Mouse (Mus musculus): Measurements from ENCODE around the gene Nup214. TPM values are rescaled to one million over a fixed set of nuclear protein-coding genes. Genes with fewer than 3 reads are reported as not detected.

Gene Nup214
- total RNA-seq, 1 experiment: 74.3 TPM

DNA sequence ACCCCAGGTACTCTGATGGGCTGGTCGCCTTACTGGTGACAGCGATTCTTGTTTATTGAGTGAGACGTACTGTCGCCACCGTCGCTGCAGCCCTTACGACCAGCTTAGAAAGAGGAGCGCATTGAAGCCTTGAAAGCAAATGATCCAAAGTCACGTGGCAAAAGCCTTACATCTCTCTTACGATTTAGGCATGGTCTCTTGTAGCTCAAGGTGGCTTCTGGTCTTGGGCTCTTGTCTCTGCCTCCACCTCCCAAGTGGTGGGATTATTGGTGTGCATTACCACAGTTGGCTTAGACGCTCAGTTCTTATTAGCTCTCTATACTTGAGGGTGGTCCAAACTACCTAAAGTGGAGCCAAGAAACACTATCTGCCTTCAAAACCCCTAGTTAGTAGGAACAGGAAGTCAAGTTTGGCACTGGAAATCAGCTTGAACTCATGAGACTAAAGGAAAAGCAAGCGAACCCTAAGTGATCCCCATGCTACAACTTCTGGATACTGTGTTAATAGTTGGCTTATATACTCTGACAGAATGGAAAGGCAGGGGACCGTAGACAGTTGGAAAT is 654 bp downstream of the Nup214 start:
- DNase-seq (ENCODE audit: low read depth, low spot score): no peak
- H3K27ac ChIP-seq (ENCODE audit: insufficient read depth, low read depth, low read length, poor library complexity, severe bottlenecking): no peak overlapping the region

GRCm38 (mm10) chr2:31987774-31988173 is 13.5 kb downstream of the Nup214 start:
- no peak overlapping the region for H3K4me3 ChIP-seq (ENCODE audit: insufficient read depth in 1 of 2, low read depth in 1 of 2, low read length in 2 of 2, poor library complexity in 1 of 2, severe bottlenecking in 1 of 2)
- H3K36me3 ChIP-seq (ENCODE audit: control insufficient read depth, insufficient read depth, low read length, poor library complexity, severe bottlenecking): peaks cover 68% of the 10 kb centered on the region
- H3K4me1 ChIP-seq (ENCODE audit: control insufficient read depth in 2 of 2, insufficient read depth in 2 of 2, low read length in 2 of 2, poor library complexity in 1 of 2): no peaks in the 10 kb centered on the region
- TF ChIP-seq ZC3H11A (IDR thresholded peaks at IDR 0.05; ENCODE audit: borderline replicate concordance, low read depth, low read length) (no peak), MAFK (IDR thresholded peaks at IDR 0.05; ENCODE audit: insufficient read depth, low read depth, low read length) (no peak)
- H3K27ac ChIP-seq (ENCODE audit: insufficient read depth, low read depth, low read length, poor library complexity, severe bottlenecking): no peak overlapping the region
- in situ Hi-C loops (cut with MboI; ENCODE audit: low sequenced_read_pairs in 2 of 2, unreplicated experiment in 2 of 2): no loop called here
- DNase-seq (ENCODE audit: low read depth, low spot score): no peak
- no peak overlapping the region for H3K9ac ChIP-seq (ENCODE audit: insufficient read depth, low read depth, low read length, poor library complexity, severe bottlenecking)
- H3K9me3 ChIP-seq (ENCODE audit: control insufficient read depth, insufficient read depth, low read depth, low read length): no peaks in the 10 kb centered on the region

More for the DNA sequence above, 654 bp downstream of the Nup214 start:
- TF ChIP-seq ZC3H11A (IDR thresholded peaks at IDR 0.05; ENCODE audit: borderline replicate concordance, low read depth, low read length): no peak
- no peak for TF ChIP-seq MAFK (IDR thresholded peaks at IDR 0.05; ENCODE audit: insufficient read depth, low read depth, low read length)
- TF ChIP-seq CHD2 (IDR thresholded peaks at IDR 0.05; ENCODE audit: low read depth, low read length): no peak
- no peak for TF ChIP-seq ZNF384 (IDR thresholded peaks at IDR 0.05; ENCODE audit: low read depth, low read length)
- no peak for TF ChIP-seq HCFC1 (IDR thresholded peaks at IDR 0.05; ENCODE audit: borderline replicate concordance, insufficient read depth, low read length)
- in situ Hi-C loops (cut with MboI; ENCODE audit: low sequenced_read_pairs in 2 of 2, unreplicated experiment in 2 of 2): no loop called here
- peak overlapping the region; percentile 85 to 88 for H3K4me3 ChIP-seq (ENCODE audit: insufficient read depth in 1 of 2, low read depth in 1 of 2, low read length in 2 of 2, poor library complexity in 1 of 2, severe bottlenecking in 1 of 2)
- no peaks in the 10 kb centered on the region for H3K9me3 ChIP-seq (ENCODE audit: control insufficient read depth, insufficient read depth, low read depth, low read length)
- H3K9ac ChIP-seq (ENCODE audit: insufficient read depth, low read depth, low read length, poor library complexity, severe bottlenecking): peak overlapping the region; percentile 94
- H3K36me3 ChIP-seq (ENCODE audit: control insufficient read depth, insufficient read depth, low read length, poor library complexity, severe bottlenecking): peaks cover 18% of the 10 kb centered on the region
- peaks cover 0 to 2% of the 10 kb centered on the region in 2 experiments; a peak in 1 of 4 replicates for H3K4me1 ChIP-seq (ENCODE audit: control insufficient read depth in 2 of 2, insufficient read depth in 2 of 2, low read length in 2 of 2, poor library complexity in 1 of 2)

- Histone ChIP-seq H3K9me3 (ENCODE audit: control insufficient read depth, insufficient read depth, low read depth, low read length) (no peaks in the 10 kb centered on the region), H3K36me3 (ENCODE audit: control insufficient read depth, insufficient read depth, low read length, poor library complexity, severe bottlenecking) (peaks cover 64% of the 10 kb centered on the region), H3K9ac (ENCODE audit: insufficient read depth, low read depth, low read length, poor library complexity, severe bottlenecking) (no peak overlapping the region), H3K4me3 (ENCODE audit: insufficient read depth in 1 of 2, low read depth in 1 of 2, low read length in 2 of 2, poor library complexity in 1 of 2, severe bottlenecking in 1 of 2) (no peak overlapping the region), H3K27ac (ENCODE audit: insufficient read depth, low read depth, low read length, poor library complexity, severe bottlenecking) (no peak overlapping the region), H3K4me1 (ENCODE audit: control insufficient read depth in 2 of 2, insufficient read depth in 2 of 2, low read length in 2 of 2, poor library complexity in 1 of 2) (no peaks in the 10 kb centered on the region)
- TF ChIP-seq CHD2 (IDR thresholded peaks at IDR 0.05; ENCODE audit: low read depth, low read length) (no peak), ZC3H11A (IDR thresholded peaks at IDR 0.05; ENCODE audit: borderline replicate concordance, low read depth, low read length) (no peak), MAFK (IDR thresholded peaks at IDR 0.05; ENCODE audit: insufficient read depth, low read depth, low read length) (no peak), HCFC1 (IDR thresholded peaks at IDR 0.05; ENCODE audit: borderline replicate concordance, insufficient read depth, low read length) (no peak), ZNF384 (IDR thresholded peaks at IDR 0.05; ENCODE audit: low read depth, low read length) (no peak)
- no peak for DNase-seq (ENCODE audit: low read depth, low spot score)
- in situ Hi-C loops (cut with MboI; ENCODE audit: low sequenced_read_pairs in 2 of 2, unreplicated experiment in 2 of 2): no loop called here
These were observed 16.7 kb downstream of the Nup214 start for GRCm38 (mm10) chr2:31990961-31991360.

DNA sequence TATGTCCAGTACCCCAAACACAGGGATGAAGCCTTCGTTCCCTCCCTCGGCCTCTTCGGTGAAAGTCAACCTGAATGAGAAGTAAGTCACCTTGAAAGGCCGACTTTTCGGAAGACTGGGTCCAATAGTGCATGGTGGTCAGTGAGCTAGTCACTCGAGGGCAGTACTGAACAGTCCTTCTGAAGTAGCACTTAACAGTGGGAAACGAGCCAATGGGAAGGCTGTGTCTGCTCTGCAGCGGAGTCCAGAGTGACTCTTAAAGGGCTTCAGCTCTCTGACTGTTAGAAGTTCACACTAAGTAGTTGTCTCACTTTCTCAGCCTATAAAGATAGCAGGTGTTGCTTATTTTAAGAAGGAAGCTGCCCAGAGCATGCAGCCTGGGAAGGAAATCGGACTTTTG is 20.7 kb downstream of the Nup214 start:
- H3K9ac ChIP-seq (ENCODE audit: insufficient read depth, low read depth, low read length, poor library complexity, severe bottlenecking): no peak overlapping the region
- H3K4me1 ChIP-seq (ENCODE audit: control insufficient read depth in 2 of 2, insufficient read depth in 2 of 2, low read length in 2 of 2, poor library complexity in 1 of 2): no peaks in the 10 kb centered on the region
- in situ Hi-C loops (cut with MboI; ENCODE audit: low sequenced_read_pairs in 2 of 2, unreplicated experiment in 2 of 2): no loop called here
- no peaks in the 10 kb centered on the region for H3K9me3 ChIP-seq (ENCODE audit: control insufficient read depth, insufficient read depth, low read depth, low read length)
- H3K27ac ChIP-seq (ENCODE audit: insufficient read depth, low read depth, low read length, poor library complexity, severe bottlenecking): no peak overlapping the region
- no peak for TF ChIP-seq CHD2 (IDR thresholded peaks at IDR 0.05; ENCODE audit: low read depth, low read length)
- TF ChIP-seq HCFC1 (IDR thresholded peaks at IDR 0.05; ENCODE audit: borderline replicate concordance, insufficient read depth, low read length): no peak
- DNase-seq (ENCODE audit: low read depth, low spot score): no peak
- peaks cover 61% of the 10 kb centered on the region for H3K36me3 ChIP-seq (ENCODE audit: control insufficient read depth, insufficient read depth, low read length, poor library complexity, severe bottlenecking)
- no peak overlapping the region for H3K4me3 ChIP-seq (ENCODE audit: insufficient read depth in 1 of 2, low read depth in 1 of 2, low read length in 2 of 2, poor library complexity in 1 of 2, severe bottlenecking in 1 of 2)

DNA sequence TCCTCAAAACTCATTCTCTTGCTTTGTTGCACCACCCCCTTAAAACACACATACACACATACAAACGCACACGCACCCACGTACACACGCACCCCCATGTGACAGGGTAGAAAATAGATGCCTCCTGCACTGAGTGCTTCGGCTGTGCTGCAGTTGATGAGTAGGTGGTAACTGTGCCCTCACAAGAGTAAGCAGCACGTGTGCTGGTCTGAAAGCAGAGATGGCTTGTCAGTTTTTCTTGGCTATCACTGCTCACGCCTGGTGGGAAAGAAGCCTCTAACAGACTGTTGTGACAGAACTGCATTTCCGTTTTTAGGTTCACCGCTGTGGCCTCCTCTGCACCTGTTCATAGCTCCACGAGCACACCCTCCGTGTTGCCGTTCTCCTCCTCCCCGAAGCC is 21.8 kb downstream of the Nup214 start:
- TF ChIP-seq ZNF384 (IDR thresholded peaks at IDR 0.05; ENCODE audit: low read depth, low read length) (no peak), MAFK (IDR thresholded peaks at IDR 0.05; ENCODE audit: insufficient read depth, low read depth, low read length) (no peak), CHD2 (IDR thresholded peaks at IDR 0.05; ENCODE audit: low read depth, low read length) (no peak), ZC3H11A (IDR thresholded peaks at IDR 0.05; ENCODE audit: borderline replicate concordance, low read depth, low read length) (no peak), HCFC1 (IDR thresholded peaks at IDR 0.05; ENCODE audit: borderline replicate concordance, insufficient read depth, low read length) (no peak)
- Histone ChIP-seq H3K36me3 (ENCODE audit: control insufficient read depth, insufficient read depth, low read length, poor library complexity, severe bottlenecking) (peaks cover 54% of the 10 kb centered on the region), H3K27ac (ENCODE audit: insufficient read depth, low read depth, low read length, poor library complexity, severe bottlenecking) (no peak overlapping the region), H3K9ac (ENCODE audit: insufficient read depth, low read depth, low read length, poor library complexity, severe bottlenecking) (no peak overlapping the region), H3K4me1 (ENCODE audit: control insufficient read depth in 2 of 2, insufficient read depth in 2 of 2, low read length in 2 of 2, poor library complexity in 1 of 2) (no peaks in the 10 kb centered on the region), H3K4me3 (ENCODE audit: insufficient read depth in 1 of 2, low read depth in 1 of 2, low read length in 2 of 2, poor library complexity in 1 of 2, severe bottlenecking in 1 of 2) (no peak overlapping the region), H3K9me3 (ENCODE audit: control insufficient read depth, insufficient read depth, low read depth, low read length) (no peaks in the 10 kb centered on the region)
- no peak for DNase-seq (ENCODE audit: low read depth, low spot score)
- in situ Hi-C loops (cut with MboI; ENCODE audit: low sequenced_read_pairs in 2 of 2, unreplicated experiment in 2 of 2): no loop called here

Data from ES-E14 (cell line).